ENCODE assay signal across 8 mouse cellular contexts in genomic region chr6:82774321-82774764, GRCm38 (mm10). TPM values are rescaled to one million over a fixed set of nuclear protein-coding genes. Genes with fewer than 3 reads are reported as not detected.
DNase-seq lines count a peak whose midpoint lies in the region; ATAC-seq and TF ChIP-seq lines count a peak whose summit lies in the region.

TSS of gene Hk2 (minus strand) at chr6:82774454.

- no peaks in the 10 kb centered on the region for H3K9me3 ChIP-seq in G1E (replicated peaks)
- no peaks in the 10 kb centered on the region for H3K9me3 ChIP-seq in forebrain, embryonic 16.5 days (ENCODE audit: control insufficient read depth, low read length)
- H3K9me3 ChIP-seq in neural tube, embryonic 14.5 days (ENCODE audit: control insufficient read depth, low read length) = no peaks in the 10 kb centered on the region

- TF ChIP-seq CTCF in G1E (IDR thresholded peaks at IDR 0.05; ENCODE audit: low read depth, low read length) = no peak
- TF ChIP-seq CTCF in testis, adult 2 months (IDR thresholded peaks at IDR 0.05; ENCODE audit: control insufficient read depth, insufficient read depth, insufficient replicate concordance, low read depth, low read length) = no peak

- H3K27ac ChIP-seq in forebrain, embryonic 16.5 days (ENCODE audit: low read length) = no peak within 1 kb of the TSS
- no peak within 1 kb of the TSS for H3K27ac ChIP-seq in neural tube, embryonic 14.5 days (ENCODE audit: low read depth, low read length)
- peak within 1 kb of the TSS; percentile 62 for H3K27ac ChIP-seq in testis, adult 2 months (ENCODE audit: control insufficient read depth, insufficient read depth, low read depth, low read length)

- TF ChIP-seq POLR2A in testis, adult 2 months (IDR thresholded peaks at IDR 0.05; ENCODE audit: control insufficient read depth, low read depth, low read length) = peak; percentile 87

- H3K4me1 ChIP-seq in G1E (ENCODE audit: insufficient read depth, low read depth, low read length) = peaks cover 66% of the 10 kb centered on the region
- H3K4me1 ChIP-seq in forebrain, embryonic 16.5 days (replicated peaks; ENCODE audit: control insufficient read depth, insufficient read depth, low read length) = peaks cover 8% of the 10 kb centered on the region; the same call in 1 of the 2 replicates
- no peaks in the 10 kb centered on the region for H3K4me1 ChIP-seq in neural tube, embryonic 14.5 days (ENCODE audit: control insufficient read depth, insufficient read depth, low read length)
- H3K4me1 ChIP-seq in testis, adult 2 months (ENCODE audit: control insufficient read depth, insufficient read depth, low read length) = peaks cover 19% of the 10 kb centered on the region

- peaks cover 9% of the 10 kb centered on the region for H3K27me3 ChIP-seq in G1E (ENCODE audit: insufficient read depth, low read length)
- 0 out of 2 replicates have a peak, but pooled peaks cover 6% of the 10 kb centered on the region for H3K27me3 ChIP-seq in forebrain, embryonic 16.5 days (replicated peaks; ENCODE audit: control insufficient read depth, insufficient read depth, low read length)
- H3K27me3 ChIP-seq in neural tube, embryonic 14.5 days (ENCODE audit: control insufficient read depth, insufficient read depth, low read length) = peaks cover 6% of the 10 kb centered on the region; the same call in 1 of the 2 replicates
- H3K27me3 ChIP-seq in testis, adult 2 months (ENCODE audit: control insufficient read depth, insufficient read depth, low read length) = no peaks in the 10 kb centered on the region

- ATAC-seq in G1E (ENCODE audit: extremely low read depth, insufficient number of reproducible peaks, low FRiP score, poor library complexity, severe bottlenecking) = peak; percentile 88
- peak; percentile 98 for ATAC-seq in forebrain, embryonic 16.5 days
- ATAC-seq in neural tube, embryonic 14.5 days (ENCODE audit: low read depth) = peak; percentile 98

- peak within 1 kb of the TSS; percentile 51 for H3K9ac ChIP-seq in forebrain, embryonic 16.5 days (replicated peaks; ENCODE audit: low read depth, low read length)
- H3K9ac ChIP-seq in neural tube, embryonic 14.5 days (replicated peaks; ENCODE audit: low read depth, low read length) = peak within 1 kb of the TSS; percentile 41

- H3K4me2 ChIP-seq in forebrain, embryonic 16.5 days (ENCODE audit: low read length) = peak within 1 kb of the TSS; percentile 98
- H3K4me2 ChIP-seq in neural tube, embryonic 14.5 days (ENCODE audit: low read depth, low read length) = peak within 1 kb of the TSS; percentile 100

- 0% methylated on average over 39 of the region's 39 CpGs for WGBS in forebrain, embryonic 16.5 days
- WGBS in neural tube, embryonic 14.5 days = under 1% methylated on average over 39 of the region's 39 CpGs

- peaks cover 24% of the 10 kb centered on the region for H3K36me3 ChIP-seq in G1E (replicated peaks)
- H3K36me3 ChIP-seq in forebrain, embryonic 16.5 days (ENCODE audit: control insufficient read depth, insufficient read depth) = no peaks in the 10 kb centered on the region
- no peaks in the 10 kb centered on the region for H3K36me3 ChIP-seq in neural tube, embryonic 14.5 days (ENCODE audit: control insufficient read depth, insufficient read depth, low read length)
- H3K36me3 ChIP-seq in testis, adult 2 months (ENCODE audit: control insufficient read depth, insufficient read depth, low read length) = no peaks in the 10 kb centered on the region

- H3K4me3 ChIP-seq in G1E (ENCODE audit: low read depth, low read length) = peak within 1 kb of the TSS; percentile 81
- peak within 1 kb of the TSS; percentile 58 for H3K4me3 ChIP-seq in forebrain, embryonic 16.5 days (replicated peaks; ENCODE audit: low read length)
- peak within 1 kb of the TSS; percentile 44 for H3K4me3 ChIP-seq in neural tube, embryonic 14.5 days (ENCODE audit: low read depth, low read length)
- peak within 1 kb of the TSS; percentile 85 for H3K4me3 ChIP-seq in testis, adult 2 months (ENCODE audit: control insufficient read depth, low read depth, low read length)

- DNase-seq in G1E (ENCODE audit: low spot score) = peak; percentile 95
- peak; percentile 49 for DNase-seq in cerebellum, adult 11-12 months
- DNase-seq in heart, postnatal 25 days (ENCODE audit: low spot score) = peak; percentile 87
- DNase-seq in layer of hippocampus, adult 18-20 months (ENCODE audit: low spot score in 2 of 2) = peak; percentile 71 to 82
- peak; percentile 89 to 92 for DNase-seq in lung, adult 18-20 months

- intact Hi-C loops in heart, postnatal 25 days (cut with DNase I) = no loop called here

RNA-seq across cellular contexts. Expression of gene Hk2, which starts in this region (rescaled TPM):
- 42.9 and 52.4 TPM in 2 replicates for total RNA-seq in G1E (2014; fragmentation: Nextera tagmentation)
- total RNA-seq in G1E (2017) = 73.8 and 90.2 TPM in 2 replicates
- 6.6 and 8.2 TPM in 2 replicates for polyA plus RNA-seq in G1E (2012)
- polyA plus RNA-seq in forebrain, embryonic 16.5 days (2015; fragmentation: Nextera tagmentation; extraction: Ambion mirVana) = 4.8 and 5.2 TPM in 2 replicates
- total RNA-seq in heart, postnatal 25 days (2021) = 100 to 1,000 TPM; 268 to 296 TPM
- total RNA-seq in layer of hippocampus, adult 18-20 months (2021) = 1 to 10 TPM; 6.1 to 8.0 TPM
- polyA plus RNA-seq in neural tube, embryonic 14.5 days (2014; fragmentation: Nextera tagmentation; extraction: Ambion mirVana) = 1.3 and 2.2 TPM in 2 replicates
- 7.8 and 10.9 TPM in 2 replicates for polyA plus RNA-seq in testis, adult 2 months (2012; rRNA removed)

Comparison
In these comparisons a context has a peak if more than half of its experiments do, and no peak if none do; other contexts are left out.
1. RNA of gene Hk2 (total RNA-seq): 268 to 296 TPM in heart, postnatal 25 days and 42.9 to 90.2 TPM in G1E; 6.1 to 8.0 TPM in layer of hippocampus, adult 18-20 months; every median in the first group is over 4 times any median in the second.
2. Peak in every context shown above with its lines, with median percentiles within 50 percentile points of each other: ATAC-seq, DNase-seq and H3K4me3 ChIP-seq.